Mouse (Mus musculus) midbrain, embryonic 14.5 days (tissue): Measurements from ENCODE around the gene Col15a1. TPM values are rescaled to one million over a fixed set of nuclear protein-coding genes. Genes with fewer than 3 reads are reported as not detected.

Source experiments
- ATAC-seq: fragments of 200-750 bp; cut with Nextera tagmentation; 2 replicates; pipeline ENCODE4 v1.8.0; 2017; ENCODE audit warnings: moderate number of reproducible peaks, moderate library complexity; ENCODE audit not compliant: low FRiP score, low TSS enrichment
- DNase-seq: peaks from one replicate; pipeline ENCODE4 v3.0.0-alpha.2; 2015
- H3K27ac ChIP-seq: fragments of 300-500 bp; sonication (generic); replicated peaks from 2 replicates; pipeline ENCODE4 v1.5.1; 2014; ENCODE audit warnings: mild to moderate bottlenecking, low read depth, low read length, moderate library complexity
- H3K27me3 ChIP-seq: fragments of 300-500 bp; sonication (generic); 2 replicates; pipeline ENCODE4 v1.6.1; 2014; ENCODE audit warnings: low read length, control low read depth, mixed read lengths; ENCODE audit not compliant: control insufficient read depth, insufficient read depth
- H3K36me3 ChIP-seq: fragments of 300-500 bp; sonication (generic); 2 replicates; pipeline ENCODE4 v1.6.1; 2014; ENCODE audit warnings: low read length, control low read depth; ENCODE audit not compliant: control insufficient read depth, insufficient read depth
- H3K4me1 ChIP-seq: fragments of 300-500 bp; sonication (generic); 2 replicates; pipeline ENCODE4 v1.6.1; 2014; ENCODE audit warnings: mild to moderate bottlenecking, antibody characterized with exemption, low read length, control low read depth; ENCODE audit not compliant: control insufficient read depth, insufficient read depth
- H3K4me2 ChIP-seq: fragments of 300-500 bp; sonication (generic); 2 replicates; pipeline ENCODE4 v1.6.1; 2014; ENCODE audit warnings: mild to moderate bottlenecking, low read length, moderate library complexity
- H3K4me3 ChIP-seq: fragments of 300-500 bp; sonication (generic); replicated peaks from 2 replicates; pipeline ENCODE4 v1.5.1; 2014; ENCODE audit warnings: low read depth, low read length
- H3K9ac ChIP-seq: fragments of 300-500 bp; sonication (generic); replicated peaks from 2 replicates; pipeline ENCODE4 v1.6.1; 2014; ENCODE audit warnings: mild to moderate bottlenecking, low read length, moderate library complexity
- H3K9me3 ChIP-seq: fragments of 300-500 bp; sonication (generic); 2 replicates; pipeline ENCODE4 v1.6.1; 2016; ENCODE audit warnings: low read length, control low read depth, mixed read lengths; ENCODE audit not compliant: control insufficient read depth
- WGBS: fragments of 180-500 bp; shearing (Covaris S2); extraction: QIAGEN DNeasy Blood & Tissue Kit; methylation state at CpG from one replicate; pipeline ENCODE4 v1.1.7; 2014; 5-methylcytosine and 5-hydroxymethylcytosine counted together
- polyA plus RNA-seq: library from polyadenylated mRNA; unstranded; fragments of >200 nt; fragmentation: Nextera tagmentation; extraction: Ambion mirVana; gene quantifications from 2 replicates; pipeline ENCODE4 v1.2.1, GENCODE M21; 2014

Col15a1 gene
- polyA plus RNA-seq, 1 experiment from 2014 or later, result 3.0 TPM

DNA sequence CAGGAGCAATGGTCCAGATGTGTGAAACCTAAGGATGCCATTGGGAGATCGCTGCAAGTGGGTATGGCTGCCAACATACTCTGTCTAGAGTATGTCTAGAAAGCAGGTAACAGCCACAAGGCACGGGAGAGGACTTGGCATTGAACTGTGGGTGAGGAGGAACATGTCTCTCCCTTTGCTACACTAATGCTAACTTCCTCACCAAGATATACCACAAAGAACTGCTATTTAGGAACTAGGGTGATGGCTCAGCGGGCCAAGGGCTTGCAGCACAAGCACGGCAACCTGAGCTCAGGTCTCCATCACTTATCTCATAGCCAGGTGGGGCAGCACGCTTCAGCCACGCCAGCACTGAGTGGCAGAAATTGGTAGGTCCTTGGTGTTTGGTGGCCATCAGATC, 103.5 kb downstream of the Col15a1 start:
- no peak overlapping the region for H3K27ac ChIP-seq
- WGBS, result 93% methylated on average over 6 of the region's 6 CpGs
- H3K27me3 ChIP-seq, result no peaks in the 10 kb centered on the region
- H3K4me1 ChIP-seq, result no peaks in the 10 kb centered on the region
- H3K4me3 ChIP-seq, result no peak overlapping the region
- H3K9me3 ChIP-seq, result no peaks in the 10 kb centered on the region
- H3K4me2 ChIP-seq, result no peak overlapping the region
- H3K36me3 ChIP-seq, result no peaks in the 10 kb centered on the region
- ATAC-seq (no peak), DNase-seq (no peak)
- no peak overlapping the region for H3K9ac ChIP-seq

DNA sequence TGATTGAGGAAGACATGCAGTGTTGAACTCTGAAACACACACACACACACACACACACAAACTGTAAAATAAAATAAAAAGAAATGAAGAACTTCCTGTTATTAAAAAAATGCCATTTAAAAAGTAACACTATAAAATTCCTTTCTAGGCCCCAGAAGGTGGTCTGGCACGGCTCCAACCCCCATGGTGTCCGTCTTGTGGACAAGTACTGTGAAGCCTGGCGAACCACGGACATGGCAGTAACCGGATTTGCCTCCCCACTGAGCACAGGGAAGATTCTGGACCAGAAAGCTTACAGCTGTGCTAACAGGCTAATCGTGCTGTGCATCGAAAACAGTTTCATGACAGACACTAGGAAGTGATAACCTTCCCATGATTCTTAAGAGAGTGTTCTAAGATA, 104.0 kb downstream of the Col15a1 start:
- no peaks in the 10 kb centered on the region for H3K9me3 ChIP-seq
- H3K4me2 ChIP-seq, result no peak overlapping the region
- DNase-seq, result peak; percentile 27
- no peaks in the 10 kb centered on the region for H3K4me1 ChIP-seq
- no peak for ATAC-seq
- whole genome bisulfite sequencing, result 62% methylated on average over 7 of the region's 7 CpGs
- no peak overlapping the region for H3K4me3 ChIP-seq
- H3K36me3 ChIP-seq, result no peaks in the 10 kb centered on the region
- no peak overlapping the region for H3K27ac ChIP-seq
- no peaks in the 10 kb centered on the region for H3K27me3 ChIP-seq
- H3K9ac ChIP-seq, result no peak overlapping the region

DNA sequence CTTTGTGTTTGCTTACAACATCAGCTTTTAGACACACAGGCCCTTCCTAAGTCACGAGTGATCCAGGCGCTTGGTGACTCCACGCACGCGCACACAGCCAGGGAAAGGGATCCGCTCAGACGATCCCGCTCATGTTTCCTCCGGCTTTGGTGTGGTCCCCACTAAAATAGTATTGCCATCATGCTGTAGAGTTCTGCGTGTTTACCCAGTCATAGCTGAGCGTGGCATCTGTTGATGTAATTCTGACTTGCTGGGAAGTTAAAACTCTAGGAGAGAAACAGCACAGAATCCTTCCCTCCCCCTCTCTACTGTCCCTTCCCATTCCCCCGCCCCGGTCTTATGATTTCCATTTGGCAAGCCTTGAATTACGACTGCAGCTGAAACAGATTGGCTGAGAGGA, 104.7 kb downstream of the Col15a1 start:
- no peak overlapping the region for H3K27ac ChIP-seq
- H3K4me1 ChIP-seq, result no peaks in the 10 kb centered on the region
- no peaks in the 10 kb centered on the region for H3K27me3 ChIP-seq
- DNase-seq, result no peak
- no peak overlapping the region for H3K9ac ChIP-seq
- 86% methylated on average over 14 of the region's 14 CpGs for WGBS
- no peak overlapping the region for H3K4me2 ChIP-seq
- no peaks in the 10 kb centered on the region for H3K9me3 ChIP-seq
- ATAC-seq, result no peak
- no peak overlapping the region for H3K4me3 ChIP-seq
- no peaks in the 10 kb centered on the region for H3K36me3 ChIP-seq

DNA sequence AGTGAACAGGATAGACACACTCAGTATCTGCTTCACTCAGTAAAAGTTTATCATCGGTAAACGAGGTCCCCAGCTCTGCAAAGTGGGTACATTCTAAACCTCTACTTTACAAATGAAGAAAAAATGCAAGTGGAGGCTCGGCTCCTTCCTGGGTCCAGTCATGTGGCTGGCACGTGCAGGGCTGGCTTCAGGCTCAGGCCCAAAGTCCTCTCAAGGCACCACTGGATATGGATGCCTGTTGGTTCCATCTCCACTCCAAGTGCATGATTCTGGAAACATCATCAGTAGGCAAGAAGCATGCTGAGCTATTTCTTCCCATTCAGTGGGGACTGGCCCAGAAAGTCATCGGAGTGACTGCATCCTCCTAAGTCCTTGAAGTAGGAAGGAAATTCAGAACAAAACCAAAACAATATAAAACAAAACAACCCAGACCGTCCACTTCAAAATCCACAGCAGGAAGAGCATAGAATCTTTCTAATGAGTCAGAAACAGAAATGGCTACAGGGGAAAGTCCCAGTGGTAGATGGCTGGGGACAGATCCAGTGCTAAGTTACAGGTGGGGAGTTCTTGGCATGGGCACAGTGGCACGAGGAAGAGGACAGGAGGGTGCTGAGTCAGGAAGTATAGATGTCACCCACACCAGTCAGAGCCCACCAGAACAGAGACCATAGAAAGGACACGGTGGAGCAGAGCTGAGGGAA, 105.9 kb downstream of the Col15a1 start:
- H3K36me3 ChIP-seq, result no peaks in the 10 kb centered on the region
- H3K9me3 ChIP-seq, result no peaks in the 10 kb centered on the region
- H3K4me1 ChIP-seq, result no peaks in the 10 kb centered on the region
- H3K4me2 ChIP-seq, result no peak overlapping the region
- no peak overlapping the region for H3K9ac ChIP-seq
- 91% methylated on average over 8 of the region's 8 CpGs for WGBS
- H3K4me3 ChIP-seq, result no peak overlapping the region
- H3K27ac ChIP-seq, result no peak overlapping the region
- no peak for ATAC-seq
- H3K27me3 ChIP-seq, result no peaks in the 10 kb centered on the region
- no peak for DNase-seq

DNA sequence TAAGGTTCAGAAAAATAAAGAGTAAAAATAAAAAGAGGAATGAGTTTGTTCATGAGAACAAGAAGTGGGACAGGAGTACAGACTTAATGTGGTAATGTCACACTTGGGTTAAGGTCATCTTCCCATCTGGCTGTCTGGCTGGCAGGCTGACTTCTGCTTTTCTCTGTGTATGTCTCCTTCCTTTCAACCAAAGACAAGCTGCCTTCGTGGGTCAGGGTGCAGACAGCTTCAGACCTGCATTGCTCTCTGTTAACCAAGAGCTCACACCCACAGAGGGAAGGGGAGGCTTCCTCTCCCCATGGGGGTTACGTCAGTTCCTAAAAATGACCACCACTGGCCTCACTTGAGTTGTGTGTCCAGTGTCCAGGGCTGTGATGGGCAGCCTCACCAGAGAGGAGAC, 107.5 kb downstream of the Col15a1 start:
- whole genome bisulfite sequencing, result 82% methylated on average over 2 of the region's 2 CpGs
- Histone ChIP-seq H3K4me1 (no peaks in the 10 kb centered on the region), H3K27ac (no peak overlapping the region), H3K4me2 (no peak overlapping the region), H3K36me3 (no peaks in the 10 kb centered on the region), H3K9ac (no peak overlapping the region), H3K4me3 (no peak overlapping the region), H3K9me3 (no peaks in the 10 kb centered on the region), H3K27me3 (no peaks in the 10 kb centered on the region)
- no peak for DNase-seq
- ATAC-seq, result no peak

DNA sequence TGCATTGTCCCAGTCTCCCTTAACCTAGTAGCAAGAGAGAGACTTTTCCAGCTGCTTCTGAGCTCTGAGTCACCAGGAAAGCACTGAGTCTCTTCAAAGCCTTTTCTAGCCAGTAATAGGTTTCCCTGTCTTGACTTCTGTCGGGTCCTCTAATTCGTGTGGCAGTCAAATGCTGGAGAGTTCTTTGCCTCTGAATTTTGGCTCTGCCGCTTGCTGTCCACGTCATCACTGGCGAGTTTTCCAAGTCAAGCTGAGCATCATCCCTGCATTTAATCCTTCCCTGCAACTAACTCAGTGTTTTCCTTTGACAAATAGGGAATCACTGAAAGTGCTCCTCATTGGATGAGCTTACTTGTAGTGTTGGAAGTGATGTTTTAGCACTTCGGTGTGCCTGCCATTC, 108.5 kb downstream of the Col15a1 start:
- Histone ChIP-seq H3K4me2 (no peak overlapping the region), H3K27ac (no peak overlapping the region), H3K36me3 (no peaks in the 10 kb centered on the region), H3K27me3 (no peaks in the 10 kb centered on the region), H3K4me1 (no peaks in the 10 kb centered on the region), H3K4me3 (no peak overlapping the region), H3K9me3 (no peaks in the 10 kb centered on the region), H3K9ac (no peak overlapping the region)
- ATAC-seq (no peak), DNase-seq (no peak)
- 82% methylated on average over 6 of the region's 6 CpGs for WGBS

DNA sequence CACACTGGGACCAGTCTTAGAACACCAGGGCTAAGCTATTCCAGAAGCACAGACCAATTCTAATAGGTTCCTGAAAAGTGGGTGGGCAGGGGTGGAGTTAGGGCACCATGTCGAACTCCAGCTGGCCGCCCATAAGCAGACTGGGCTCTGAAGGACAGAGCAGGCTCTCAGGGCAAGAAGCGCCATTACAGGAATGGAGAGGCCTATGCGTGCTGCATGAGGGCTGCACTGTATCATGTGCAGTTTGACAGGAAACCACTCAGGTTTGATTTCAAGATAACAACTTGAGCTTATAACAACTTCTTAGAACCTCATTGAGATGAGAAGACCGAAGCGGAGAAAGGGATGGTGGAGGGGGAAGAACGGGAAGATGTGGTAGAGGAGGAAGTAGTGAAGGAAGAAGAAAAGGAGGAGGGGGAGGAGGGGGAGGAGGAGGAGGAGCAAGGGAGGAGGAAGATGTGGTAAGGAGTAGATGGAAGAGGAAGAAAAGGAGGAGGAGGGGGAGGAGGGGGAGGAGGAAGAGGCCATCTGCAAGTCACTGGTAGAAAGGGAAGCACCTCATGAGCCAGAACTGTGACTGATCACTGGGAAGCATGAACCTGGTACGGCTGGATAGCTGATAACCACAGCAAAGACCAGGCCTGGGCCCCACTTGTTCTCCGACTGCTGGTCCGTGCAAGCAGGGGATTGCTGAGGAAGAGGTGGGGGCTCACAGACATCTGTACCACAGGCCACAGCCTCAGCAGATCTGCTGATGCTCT, 111.8 kb downstream of the Col15a1 start:
- no peak overlapping the region for H3K4me2 ChIP-seq
- no peaks in the 10 kb centered on the region for H3K36me3 ChIP-seq
- no peaks in the 10 kb centered on the region for H3K27me3 ChIP-seq
- no peak overlapping the region for H3K9ac ChIP-seq
- DNase-seq (no peak), ATAC-seq (no peak)
- H3K9me3 ChIP-seq, result no peaks in the 10 kb centered on the region
- no peak overlapping the region for H3K27ac ChIP-seq
- H3K4me1 ChIP-seq, result no peaks in the 10 kb centered on the region
- no peak overlapping the region for H3K4me3 ChIP-seq
- WGBS, result 87% methylated on average over 10 of the region's 10 CpGs

DNA sequence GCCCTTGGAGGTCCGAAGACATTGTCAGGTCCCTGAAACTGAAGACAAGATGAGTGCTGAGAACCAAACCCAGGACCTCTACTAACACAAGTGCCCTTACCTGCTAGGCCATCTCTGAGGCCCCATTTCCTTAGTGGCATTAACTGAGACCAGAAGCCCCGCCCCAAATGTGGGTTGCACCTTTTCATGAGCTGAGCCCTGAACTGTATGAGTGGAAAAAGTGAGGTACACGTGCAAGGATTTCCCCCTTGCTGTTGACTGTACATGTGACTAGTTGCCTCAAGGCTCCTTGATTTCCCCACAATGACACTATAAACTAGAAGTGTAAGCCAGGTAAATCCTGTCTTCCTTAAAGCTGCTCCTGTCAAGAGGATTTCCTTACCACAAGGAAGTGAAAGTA, 114.4 kb downstream of the Col15a1 start:
- no peaks in the 10 kb centered on the region for H3K4me1 ChIP-seq
- no peaks in the 10 kb centered on the region for H3K27me3 ChIP-seq
- 77% methylated on average over 3 of the region's 3 CpGs for WGBS
- H3K4me2 ChIP-seq, result no peak overlapping the region
- H3K27ac ChIP-seq, result no peak overlapping the region
- no peak overlapping the region for H3K4me3 ChIP-seq
- no peak for DNase-seq
- no peak overlapping the region for H3K9ac ChIP-seq
- no peaks in the 10 kb centered on the region for H3K36me3 ChIP-seq
- H3K9me3 ChIP-seq, result no peaks in the 10 kb centered on the region
- no peak for ATAC-seq

DNA sequence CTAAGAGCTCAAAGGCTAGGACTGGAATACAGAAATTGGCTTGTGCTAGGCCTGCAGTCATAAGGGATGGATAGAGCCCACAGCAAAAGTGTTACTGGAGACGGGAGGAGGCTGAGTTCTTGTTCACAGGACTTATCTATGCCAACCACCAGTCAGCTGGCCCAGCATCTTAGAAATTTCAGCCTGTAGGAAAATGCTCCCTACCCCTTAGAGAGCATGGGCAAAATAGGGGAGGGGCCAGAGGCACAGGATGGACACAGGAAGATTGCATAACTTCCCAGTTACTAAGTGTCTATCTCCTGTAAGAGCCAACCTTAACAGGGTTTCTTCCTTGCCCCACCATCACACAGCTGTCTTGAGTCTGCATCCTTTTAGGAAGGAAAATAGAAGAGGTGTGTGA, 116.2 kb downstream of the Col15a1 start:
- Histone ChIP-seq H3K4me3 (no peak overlapping the region), H3K9ac (no peak overlapping the region), H3K27me3 (no peaks in the 10 kb centered on the region), H3K27ac (no peak overlapping the region), H3K4me2 (no peak overlapping the region), H3K9me3 (no peaks in the 10 kb centered on the region), H3K4me1 (no peaks in the 10 kb centered on the region), H3K36me3 (no peaks in the 10 kb centered on the region)
- WGBS, result 89% methylated on average over 1 of the region's 1 CpGs
- DNase-seq (no peak), ATAC-seq (no peak)
